Mouse (Mus musculus): Measurements from ENCODE around the gene Olfr948.

Gene Olfr948

GRCm38 (mm10) chr9:39325945-39326344 lies at the start of gene Olfr948:
TSS of gene Olfr948 (minus strand) at chr9:39326045.
- no peak for DNase-seq

- DNase-seq, result no peak
Observed at GRCm38 (mm10) chr9:39287136-39287535, 38.7 kb downstream of the Olfr948 start.

DNA sequence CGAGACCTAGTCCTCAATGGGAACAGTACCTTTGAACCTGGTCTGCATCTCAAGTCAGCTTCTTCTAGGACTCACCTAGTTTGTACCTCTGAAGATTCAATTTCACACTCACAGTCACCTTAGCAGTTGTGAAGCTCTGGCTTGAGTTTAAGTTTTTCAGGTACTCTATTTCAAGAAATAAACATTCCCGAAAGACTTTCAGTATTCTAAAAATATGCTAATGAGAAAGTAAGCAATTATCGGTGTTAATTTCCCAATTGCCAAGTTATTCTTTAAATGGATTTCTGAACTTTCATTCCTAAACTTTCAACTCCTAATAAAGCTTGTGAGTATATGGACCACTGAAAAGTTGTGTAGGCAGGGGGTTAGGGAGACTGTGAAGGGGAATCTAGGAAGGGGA lies 49.1 kb downstream of the Olfr948 start, which contains the start of gene Olfr945:
Gene Olfr945, minus strand, starts transcription at position 101 of the 400 bp plus-strand sequence.
- no peak for DNase-seq
